Mouse (Mus musculus) Patski (cell line): ENCODE measurements around the gene Flii. TPM values are rescaled to one million over a fixed set of nuclear protein-coding genes. Genes with fewer than 3 reads are reported as not detected.
A peak's percentile ranks its signal among the peaks of the same experiment; 100 is the strongest.

Source experiments
- ATAC-seq: fragments of 100-300 bp; one replicate; pipeline ENCODE4 v1.8.0; 2021
- CTCF ChIA-PET: fragments of 350-600 bp; sonication (Branson Sonifier 250); formaldehyde crosslinking; loops from one replicate; lab custom pipeline; 2022; ENCODE audit warnings: inconsistent platforms; lab: Charles Lee
- POLR2A ChIA-PET: fragments of 350-600 bp; sonication (Branson Sonifier 250); formaldehyde crosslinking; loops from one replicate; lab custom pipeline; 2022; ENCODE audit warnings: antibody characterized with exemption, inconsistent platforms; lab: Charles Lee
- DNase-seq: peaks from one replicate; pipeline ENCODE4 v3.0.0-alpha.2; 2011; ENCODE audit warnings: low read depth, low spot score
- H3K27me3 ChIP-seq: fragments of 371-371 bp; one replicate; pipeline ENCODE4 v1.5.1; 2021
- CTCF ChIP-seq: fragments of 100-300 bp; IDR thresholded peaks from one replicate; pipeline ENCODE4 v1.5.1; 2021
- in situ Hi-C: fragments of 300-500 bp; cut with MboI; formaldehyde crosslinking; loops from 3 replicates; pipeline ENCODE4 v1.11.1; 2018; ENCODE audit warnings: low pct_unique_long_range_greater_than_20kb, mixed read lengths
- polyA plus RNA-seq: library from polyadenylated mRNA; unstranded; gene quantifications from one replicate; pipeline ENCODE4 v1.2.3, GENCODE M21; 2021

Gene Flii
- 118 TPM for polyA plus RNA-seq

GRCm38 (mm10) chr11:60726601-60727391, at the start of gene Flii:
Gene Flii, minus strand, starts transcription at chr11:60727263.
- POLR2A ChIA-PET, result interaction anchor here (0.5 to 1.2 kb wide), 5 partner anchors 19 to 345 kb away, joined by 3 to 6 read pairs (median 3); no protein-coding TSS in a partner anchor
- CTCF ChIA-PET, result interaction anchor here (1.1 to 1.9 kb wide), 4 partner anchors 17 to 102 kb away, joined by 3 to 7 read pairs (median 5); partner anchors contain the start of gene Llgl1
- TF ChIP-seq CTCF, result no peak
- in situ Hi-C loops, result loop anchor here (10.0 kb wide), 1 partner anchor 108 kb away; the partner anchor contains the start of gene Dhrs7b
- DNase-seq (no peak), ATAC-seq (peak; percentile 70)
- no peaks in the 10 kb centered on the region for H3K27me3 ChIP-seq

GRCm38 (mm10) chr11:60776107-60776828, 49.2 kb upstream of the Flii start:
- ChIA-PET POLR2A (interaction anchor here (1.4 kb wide), 1 partner anchor 11 kb away, joined by 3 read pairs; no protein-coding TSS in a partner anchor), CTCF (interaction anchor here (1.0 kb wide), 1 partner anchor 35 kb away, joined by 3 read pairs; the partner anchor contains the start of gene Shmt1)
- ATAC-seq, result peak; percentile 6
- no peaks in the 10 kb centered on the region for H3K27me3 ChIP-seq
- in situ Hi-C loops, result loop anchor here (5.0 kb wide), 1 partner anchor 79 kb away; the partner anchor contains the start of gene Llgl1
- TF ChIP-seq CTCF, result no peak
- DNase-seq, result peak; percentile 25

- ATAC-seq (no peak), DNase-seq (no peak)
- in situ Hi-C loops, result loop anchor here (5.0 kb wide), 1 partner anchor 78 kb away; the partner anchor contains the start of gene Llgl1
- ChIA-PET CTCF (interaction anchor here (0.9 to 1.0 kb wide), 2 partner anchors 14 to 36 kb away, joined by 3 read pairs; partner anchors contain the start of gene Shmt1), POLR2A (interaction anchor here (1.4 kb wide), 1 partner anchor 12 kb away, joined by 3 read pairs; no protein-coding TSS in a partner anchor)
- no peaks in the 10 kb centered on the region for H3K27me3 ChIP-seq
- TF ChIP-seq CTCF, result no peak
Measured at GRCm38 (mm10) chr11:60775578-60775977, 48.5 kb upstream of the Flii start.

GRCm38 (mm10) chr11:60774841-60775240, 47.8 kb upstream of the Flii start:
- no peaks in the 10 kb centered on the region for H3K27me3 ChIP-seq
- in situ Hi-C loops, result loop anchor here (5.0 kb wide), 1 partner anchor 78 kb away; the partner anchor contains the start of gene Llgl1
- ChIA-PET POLR2A (interaction anchor here (1.3 kb wide), 1 partner anchor 12 kb away, joined by 3 read pairs; no protein-coding TSS in a partner anchor), CTCF (interaction anchor here (0.9 to 1.7 kb wide), 3 partner anchors 13 to 53 kb away, joined by 3 to 5 read pairs (median 3); no protein-coding TSS in a partner anchor)
- ATAC-seq (no peak), DNase-seq (no peak)
- no peak for TF ChIP-seq CTCF

- H3K27me3 ChIP-seq, result no peaks in the 10 kb centered on the region
- TF ChIP-seq CTCF, result no peak
- ATAC-seq, result no peak
- in situ Hi-C loops, result no loop called here
- ChIA-PET POLR2A (interaction anchor here (1.3 kb wide), 1 partner anchor 13 kb away, joined by 3 read pairs; no protein-coding TSS in a partner anchor), CTCF (interaction anchor here (0.9 to 1.7 kb wide), 2 partner anchors 28 to 53 kb away, joined by 3 to 5 read pairs; no protein-coding TSS in a partner anchor)
- DNase-seq, result no peak
Measured at GRCm38 (mm10) chr11:60774158-60774689, 47.2 kb upstream of the Flii start.

- ATAC-seq, result no peak
- in situ Hi-C loops, result no loop called here
- ChIA-PET POLR2A (no interaction called here), CTCF (no interaction called here)
- no peaks in the 10 kb centered on the region for H3K27me3 ChIP-seq
- DNase-seq, result no peak
- TF ChIP-seq CTCF, result no peak
Measured at GRCm38 (mm10) chr11:60772161-60772560, 45.1 kb upstream of the Flii start.

- no peak for ATAC-seq
- no peak for DNase-seq
- POLR2A ChIA-PET, result no interaction called here
- in situ Hi-C loops, result no loop called here
- no peak for TF ChIP-seq CTCF
- CTCF ChIA-PET, result interaction anchor here (0.9 to 1.4 kb wide), 2 partner anchors 9 to 42 kb away, joined by 4 read pairs; no protein-coding TSS in a partner anchor
- no peaks in the 10 kb centered on the region for H3K27me3 ChIP-seq
Measured at GRCm38 (mm10) chr11:60770776-60771175, 43.7 kb upstream of the Flii start.

GRCm38 (mm10) chr11:60769322-60769721, 42.3 kb upstream of the Flii start:
- in situ Hi-C loops, result no loop called here
- POLR2A ChIA-PET, result interaction anchor here (0.6 kb wide), 2 partner anchors 18 to 420 kb away, joined by 3 to 4 read pairs; no protein-coding TSS in a partner anchor
- no peak for TF ChIP-seq CTCF
- no peaks in the 10 kb centered on the region for H3K27me3 ChIP-seq
- ATAC-seq (no peak), DNase-seq (no peak)
- CTCF ChIA-PET, result interaction anchor here (0.7 kb wide), 1 partner anchor 17 kb away, joined by 3 read pairs; no protein-coding TSS in a partner anchor

GRCm38 (mm10) chr11:60766969-60767368, 39.9 kb upstream of the Flii start:
- CTCF ChIA-PET, result no interaction called here
- in situ Hi-C loops, result no loop called here
- POLR2A ChIA-PET, result interaction anchor here (0.7 kb wide), 1 partner anchor 10 kb away, joined by 5 read pairs; no protein-coding TSS in a partner anchor
- no peak for TF ChIP-seq CTCF
- H3K27me3 ChIP-seq, result no peaks in the 10 kb centered on the region
- ATAC-seq (no peak), DNase-seq (no peak)
